ENCODE assay signal across 7 mouse cellular contexts in the genomic region with DNA sequence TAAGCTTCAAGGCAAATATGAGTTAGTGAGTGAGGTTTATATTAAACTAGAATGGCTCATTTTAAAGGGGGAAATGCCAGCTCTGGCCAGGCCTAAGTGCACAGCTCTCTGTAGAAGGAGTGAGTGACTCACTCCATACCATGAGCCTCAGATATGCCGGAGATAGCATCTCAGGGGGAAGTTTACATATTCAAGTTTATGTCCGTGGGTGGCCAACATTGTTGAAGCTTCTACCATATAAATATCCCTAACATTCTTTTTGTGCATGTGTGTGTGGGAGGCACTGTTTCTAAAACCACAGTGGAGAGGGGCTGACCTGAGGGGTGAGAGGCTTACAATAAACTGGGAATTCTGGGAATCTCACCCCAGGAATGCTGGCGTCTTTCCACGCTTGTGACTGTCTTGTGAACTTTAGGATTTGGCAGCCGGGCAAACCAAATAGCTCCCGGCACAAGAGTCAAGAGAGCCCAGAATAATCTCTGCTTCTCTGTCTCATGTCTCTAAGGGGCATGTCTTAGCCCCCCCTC. TPM values are rescaled to one million over a fixed set of nuclear protein-coding genes. Genes with fewer than 3 reads are reported as not detected.
DNase-seq lines count a peak whose midpoint lies in the region; ATAC-seq and TF ChIP-seq lines count a peak whose summit lies in the region.

No protein-coding gene starts in this region.

- intact Hi-C loops in heart, postnatal 14 days (cut with DNase I): no loop called here

- no peaks in the 10 kb centered on the region for H3K27me3 ChIP-seq in limb, embryonic 14.5 days (ENCODE audit: control insufficient read depth, insufficient read depth, low read length)
- H3K27me3 ChIP-seq in cerebellum, adult 2 months (ENCODE audit: control insufficient read depth, insufficient read depth, low read length): no peaks in the 10 kb centered on the region

- no peaks in the 10 kb centered on the region; the same call in 1 of the 2 replicates for H3K9me3 ChIP-seq in limb, embryonic 14.5 days (ENCODE audit: control insufficient read depth, low read length)

- WGBS in limb, embryonic 14.5 days: 35% methylated on average over 6 of the region's 6 CpGs
- WGBS in cerebellum, adult 2 months: 15% methylated on average over 6 of the region's 6 CpGs

- H3K9ac ChIP-seq in limb, embryonic 14.5 days (ENCODE audit: low read depth, low read length, severe bottlenecking): no peak overlapping the region

- no peak for TF ChIP-seq POLR2A in limb, embryonic 14.5 days (IDR thresholded peaks at IDR 0.05; ENCODE audit: borderline replicate concordance, extremely low read depth, insufficient read depth, insufficient read length)
- no peak for TF ChIP-seq POLR2A in cerebellum, adult 2 months (IDR thresholded peaks at IDR 0.05; ENCODE audit: borderline replicate concordance, insufficient read depth, low read length)

- peak; percentile 27 for ATAC-seq in CD4-positive, CD25-positive, alpha-beta regulatory T cell, adult 4 months
- ATAC-seq in limb, embryonic 14.5 days (ENCODE audit: low FRiP score, low read depth): peak; percentile 38; the same call in 1 of the 2 replicates

- DNase-seq in 3134 (ENCODE audit: extremely low read depth, insufficient read length, low spot score): peak; percentile 75
- DNase-seq in heart, postnatal 14 days: peak; percentile 32 to 58
- DNase-seq in limb, embryonic 14.5 days (ENCODE audit: low spot score): peak; percentile 71
- DNase-seq in layer of hippocampus, postnatal 25 days (ENCODE audit: extremely low spot score in 1 of 2, low spot score in 1 of 2): no peak
- DNase-seq in cerebellum, adult 2 months: no peak
- no peak for DNase-seq in thymus, postnatal 36 days

- H3K27ac ChIP-seq in limb, embryonic 14.5 days (replicated peaks; ENCODE audit: low read depth, low read length): peak overlapping the region; percentile 79
- H3K27ac ChIP-seq in cerebellum, adult 2 months (ENCODE audit: insufficient read depth, low read length): no peak overlapping the region

- no peak overlapping the region for H3K4me2 ChIP-seq in limb, embryonic 14.5 days (replicated peaks; ENCODE audit: low read depth, low read length, severe bottlenecking)

- no peak for TF ChIP-seq CTCF in cerebellum, adult 2 months (IDR thresholded peaks at IDR 0.05; ENCODE audit: borderline replicate concordance, insufficient read depth, low read depth, low read length)

- H3K36me3 ChIP-seq in limb, embryonic 14.5 days (ENCODE audit: control insufficient read depth, insufficient read depth, low read length): no peaks in the 10 kb centered on the region

- H3K4me3 ChIP-seq in limb, embryonic 14.5 days (replicated peaks; ENCODE audit: low read length): no peak overlapping the region
- no peak overlapping the region for H3K4me3 ChIP-seq in cerebellum, adult 2 months (replicated peaks; ENCODE audit: insufficient read depth, low read depth, low read length)

- peaks cover 25% of the 10 kb centered on the region for H3K4me1 ChIP-seq in limb, embryonic 14.5 days (ENCODE audit: control insufficient read depth, insufficient read depth, low read length)
- H3K4me1 ChIP-seq in cerebellum, adult 2 months (ENCODE audit: control insufficient read depth, insufficient read depth, low read length): no peaks in the 10 kb centered on the region

RNA-seq across cellular contexts. Expression of gene Lactb, which starts 13.7 kb away (rescaled TPM):
- 1 to 10 TPM; 3.0 to 5.8 TPM for polyA plus RNA-seq in CD4-positive, CD25-positive, alpha-beta regulatory T cell, adult 4 months (2017; shearing (Covaris generic))
- 10 to 100 TPM; 22.6 to 23.8 TPM for total RNA-seq in heart, postnatal 14 days (2021)
- polyA plus RNA-seq in limb, embryonic 14.5 days (2012; rRNA removed): 8.8 and 10.1 TPM in 2 replicates
- polyA plus RNA-seq in limb, embryonic 14.5 days (2014; fragmentation: Nextera tagmentation; extraction: Ambion mirVana): 10.6 and 10.9 TPM in 2 replicates
- total RNA-seq in layer of hippocampus, postnatal 25 days (2021): 10 to 100 TPM; 15.4 to 16.2 TPM
- polyA plus RNA-seq in cerebellum, adult 2 months (2012; rRNA removed): 13.2 and 13.6 TPM in 2 replicates

RNA-seq across cellular contexts. Expression of gene Rps27l, which starts 43.1 kb away (rescaled TPM):
- 100 to 1,000 TPM; 155 to 182 TPM for polyA plus RNA-seq in CD4-positive, CD25-positive, alpha-beta regulatory T cell, adult 4 months (2017; shearing (Covaris generic))
- 100 to 1,000 TPM; 179 to 198 TPM for total RNA-seq in heart, postnatal 14 days (2021)
- polyA plus RNA-seq in limb, embryonic 14.5 days (2012; rRNA removed): 196 and 292 TPM in 2 replicates
- 596 and 633 TPM in 2 replicates for polyA plus RNA-seq in limb, embryonic 14.5 days (2014; fragmentation: Nextera tagmentation; extraction: Ambion mirVana)
- 10 to 100 TPM; 36.7 to 44.4 TPM for total RNA-seq in layer of hippocampus, postnatal 25 days (2021)
- 53.7 and 55.7 TPM in 2 replicates for polyA plus RNA-seq in cerebellum, adult 2 months (2012; rRNA removed)

Comparison
In these comparisons a context has a peak if more than half of its experiments do, and no peak if none do; other contexts are left out.
1. DNase-seq: peak in 3134 (single experiment), heart, postnatal 14 days (2 of 2) and limb, embryonic 14.5 days (single experiment); none in layer of hippocampus, postnatal 25 days (0 of 2), cerebellum, adult 2 months (0 of 2) and thymus, postnatal 36 days (0 of 2).